Mouse (Mus musculus) inflammation-experienced regulatory T-cells, adult 6 months (primary cell): ENCODE results near the gene Rbm12. TPM values are rescaled to one million over a fixed set of nuclear protein-coding genes. Genes with fewer than 3 reads are reported as not detected.
"Not testable (repeated sequence)": the region's sequence is repeated elsewhere in the genome, so short reads cannot be mapped to it uniquely, and the experiment has no call there.

Experiments
- ATAC-seq: one replicate; pipeline ENCODE4 v1.8.0; 2017
- polyA plus RNA-seq, 3 experiments: library from polyadenylated mRNA; unstranded; fragments of 100-300 nt; shearing (Covaris generic); gene quantifications; one replicate each; pipeline ENCODE4 v1.2.1; 2017

Gene Rbm12
- polyA plus RNA-seq, result 10 to 100 TPM; 11.7 to 20.0 (median 18.2) TPM

DNA sequence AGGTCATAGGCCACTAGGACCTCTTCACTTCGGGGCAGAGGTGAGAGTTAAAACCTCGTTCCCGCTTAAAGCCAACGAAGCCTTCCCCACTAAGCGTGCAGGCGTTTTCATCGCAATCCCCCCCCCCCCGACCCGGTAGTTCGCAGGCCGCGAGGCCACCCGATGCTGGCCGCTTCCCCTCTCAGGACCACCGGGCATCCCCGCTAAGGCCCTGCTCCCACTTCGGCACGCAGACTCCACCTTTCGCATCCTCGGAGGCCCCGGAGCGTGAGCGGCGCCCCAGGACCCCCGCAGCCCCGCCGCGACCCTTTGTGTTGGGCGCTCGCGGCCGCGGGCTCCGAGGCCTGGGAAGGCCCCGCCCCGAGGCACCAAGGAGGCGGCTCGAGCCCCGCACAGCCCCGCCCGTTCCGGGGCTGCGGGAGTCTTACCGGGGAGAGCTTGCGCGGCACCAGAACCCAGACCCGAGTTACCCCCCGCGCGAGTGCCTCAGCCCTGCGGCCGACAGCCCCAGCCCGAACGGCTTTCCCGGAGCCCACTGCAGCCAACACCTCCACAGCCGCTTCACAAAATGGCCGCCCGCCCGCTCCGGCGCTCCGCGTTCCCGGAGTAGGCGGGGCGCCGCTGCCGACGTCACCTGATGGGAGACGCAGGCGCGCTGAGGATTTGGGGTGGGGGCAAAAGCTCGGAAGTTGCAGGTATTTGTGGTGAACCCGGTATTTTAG, at the start of gene Rbm12, which contains the start of gene Cpne1:
Gene Rbm12 (minus strand): TSS at position 621 of the 722 bp plus-strand sequence.
Gene Cpne1 (minus strand): TSS at position 608 of the 722 bp plus-strand sequence.
- ATAC-seq, result peak; percentile 95

DNA sequence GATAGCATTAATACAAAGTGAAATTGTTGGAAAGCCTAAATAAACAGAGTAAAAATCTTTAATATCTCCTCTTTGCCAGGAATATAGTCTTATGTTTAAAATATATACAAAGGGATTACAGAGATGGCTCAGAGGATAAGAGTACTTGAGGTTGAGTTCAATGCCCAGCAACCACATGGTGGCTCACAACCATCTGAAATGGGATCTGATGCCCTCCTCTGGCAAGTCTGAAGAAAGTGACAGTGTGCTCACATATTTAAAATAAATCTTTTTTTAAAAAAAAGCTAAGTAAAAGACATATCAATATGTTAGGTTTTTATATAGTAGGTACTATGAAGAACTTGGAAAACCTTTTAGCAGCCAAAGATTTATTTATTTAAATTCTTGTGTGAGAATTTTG, 39.8 kb upstream of the Rbm12 start:
- ATAC-seq, result no peak

DNA sequence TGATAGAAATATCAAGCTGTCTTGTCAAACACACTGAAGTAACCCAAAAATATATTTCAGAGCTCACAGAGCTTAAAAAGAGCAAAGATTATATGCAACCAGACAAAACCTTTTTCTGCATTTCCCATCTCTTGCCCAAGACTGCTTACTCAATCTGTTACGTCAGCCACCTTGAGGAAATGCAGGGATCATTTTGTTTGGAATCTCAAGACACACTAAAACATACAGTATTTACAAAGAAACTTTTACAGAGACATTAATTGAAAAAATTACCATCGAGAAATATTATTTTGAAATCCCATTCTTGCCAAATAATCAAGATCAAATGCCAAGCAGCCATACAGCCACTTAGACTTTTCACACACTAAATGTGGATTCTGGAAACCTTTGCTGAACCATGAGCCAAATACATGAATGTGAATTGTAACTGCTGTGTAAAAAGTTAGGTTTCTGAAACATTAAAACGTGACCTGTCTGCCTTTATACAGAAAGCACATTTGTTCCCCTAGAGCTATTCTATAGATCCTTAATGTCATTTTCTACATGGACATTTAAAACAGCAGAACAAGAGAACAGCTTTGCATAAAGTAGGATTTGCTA, 35.6 kb upstream of the Rbm12 start:
- ATAC-seq, result no peak

DNA sequence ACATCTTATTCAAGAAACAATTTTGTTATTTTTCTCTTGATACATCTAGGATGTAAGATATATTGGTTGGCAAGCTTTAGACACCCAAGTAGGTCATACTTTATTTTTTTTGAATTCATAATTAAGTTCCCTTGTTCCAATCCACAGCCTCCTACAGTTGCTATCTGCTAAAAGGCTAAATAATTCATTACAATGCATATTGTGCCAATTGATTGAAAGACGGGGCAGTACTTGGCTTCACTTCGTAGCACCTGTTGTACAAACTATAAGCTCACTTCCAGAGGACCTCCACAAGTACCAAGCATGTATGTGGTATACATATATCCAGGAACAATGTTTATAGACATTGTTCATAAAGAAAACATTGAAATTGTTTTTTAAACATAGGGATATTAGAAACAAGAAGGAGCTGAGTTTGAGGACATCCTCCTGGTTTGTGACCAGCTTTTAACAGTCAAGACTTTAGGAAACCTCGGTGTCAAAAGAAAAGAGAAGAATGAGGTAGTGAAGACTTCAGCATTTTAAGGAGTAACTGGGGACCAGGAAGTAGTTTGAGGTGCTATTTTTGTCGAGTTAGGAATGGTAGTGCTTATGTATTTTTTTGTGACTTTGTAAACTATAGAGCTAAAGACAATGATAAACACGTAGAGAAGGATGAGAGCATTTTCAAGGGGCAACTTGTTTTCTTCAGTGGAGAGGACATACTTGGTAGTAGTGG, 34.7 kb upstream of the Rbm12 start:
- no peak for ATAC-seq

DNA sequence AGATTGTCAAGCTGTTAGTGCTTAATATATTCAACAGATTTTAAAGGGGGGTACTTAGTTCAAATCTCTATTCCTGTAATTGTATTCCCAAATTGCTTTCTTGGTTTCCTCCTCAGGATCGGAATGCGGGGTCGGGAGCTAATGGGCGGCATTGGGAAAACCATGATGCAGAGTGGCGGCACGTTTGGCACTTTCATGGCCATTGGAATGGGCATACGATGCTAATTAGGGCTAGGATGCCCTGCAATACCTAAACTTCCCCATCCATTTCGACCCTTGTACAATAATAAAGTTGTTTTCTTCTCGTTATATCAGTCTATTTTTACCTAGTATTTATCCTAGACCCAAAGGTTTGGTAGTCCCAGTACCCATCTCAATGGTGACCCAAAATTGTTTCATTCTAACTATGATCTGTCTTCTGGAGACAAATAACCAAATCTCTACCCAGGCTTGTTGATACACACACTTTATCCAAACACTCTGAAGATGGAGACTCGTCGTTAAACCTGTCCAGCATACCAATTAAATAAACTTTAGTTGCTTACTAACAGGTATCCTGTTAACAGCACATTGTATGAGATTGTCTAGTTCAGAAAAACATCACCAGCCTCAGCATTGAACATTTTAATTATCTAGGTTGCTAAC, 33.8 kb upstream of the Rbm12 start:
- ATAC-seq, result no peak

DNA sequence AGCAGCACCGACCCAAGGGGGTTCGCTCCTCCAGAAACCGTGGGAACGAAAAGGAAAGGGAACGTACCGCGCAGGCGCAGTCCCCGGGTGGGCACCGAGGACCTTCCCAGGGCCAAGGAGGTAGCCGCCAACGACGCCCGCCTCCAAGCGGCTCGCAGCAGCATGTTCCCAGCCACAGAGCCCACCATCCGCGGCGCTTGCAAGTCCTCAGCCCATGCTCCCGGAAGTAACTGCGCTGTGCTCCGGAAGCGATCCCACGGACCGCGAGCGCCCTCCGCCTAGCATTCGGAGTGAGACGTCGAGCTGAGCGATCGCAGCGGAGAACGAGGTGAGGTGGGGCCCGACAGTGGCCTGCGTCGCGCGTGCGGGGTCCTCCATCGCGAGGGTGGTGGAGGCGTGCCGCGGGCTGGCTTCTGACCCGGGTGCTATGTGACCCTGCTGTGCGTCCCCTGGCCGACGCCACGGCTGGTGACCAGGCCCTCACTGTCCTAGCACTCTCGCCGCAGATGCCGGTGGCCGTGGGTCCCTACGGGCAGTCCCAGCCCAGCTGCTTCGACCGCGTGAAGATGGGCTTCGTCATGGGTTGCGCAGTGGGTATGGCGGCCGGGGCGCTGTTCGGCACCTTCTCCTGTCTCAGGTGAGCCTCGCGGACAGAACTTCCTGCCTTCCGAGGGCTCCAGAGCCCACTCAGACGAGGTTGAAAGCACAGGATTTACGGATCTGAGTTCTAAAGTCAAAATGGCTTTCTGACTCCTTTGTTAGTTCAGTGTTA, 32.4 kb upstream of the Rbm12 start, which contains the start of the genes Romo1 and Nfs1:
Gene Romo1 (plus strand): TSS at position 87 of the 772 bp plus-strand sequence.
Gene Nfs1 (minus strand): TSS at position 234 of the 772 bp plus-strand sequence.
- ATAC-seq, result peak; percentile 91

DNA sequence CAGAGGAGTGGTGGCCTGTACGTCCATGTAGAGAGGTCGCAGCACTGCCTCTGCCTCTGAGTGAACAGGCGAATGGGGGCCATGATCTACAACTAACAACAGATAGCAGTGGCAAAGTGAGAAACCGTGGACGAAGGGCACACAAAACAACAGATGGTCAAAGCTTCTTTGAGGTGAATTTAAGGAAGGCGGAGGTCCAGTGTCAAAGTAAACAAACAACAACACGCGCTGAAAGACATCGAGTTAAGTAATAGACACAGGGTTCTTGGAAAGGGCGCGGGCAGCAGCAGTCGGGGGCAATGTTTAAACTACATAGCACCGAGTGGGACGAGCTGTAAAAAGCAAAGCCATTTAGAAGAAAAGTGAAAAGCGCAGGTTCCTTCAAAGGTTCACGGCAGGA, 31.6 kb upstream of the Rbm12 start:
- no peak for ATAC-seq

DNA sequence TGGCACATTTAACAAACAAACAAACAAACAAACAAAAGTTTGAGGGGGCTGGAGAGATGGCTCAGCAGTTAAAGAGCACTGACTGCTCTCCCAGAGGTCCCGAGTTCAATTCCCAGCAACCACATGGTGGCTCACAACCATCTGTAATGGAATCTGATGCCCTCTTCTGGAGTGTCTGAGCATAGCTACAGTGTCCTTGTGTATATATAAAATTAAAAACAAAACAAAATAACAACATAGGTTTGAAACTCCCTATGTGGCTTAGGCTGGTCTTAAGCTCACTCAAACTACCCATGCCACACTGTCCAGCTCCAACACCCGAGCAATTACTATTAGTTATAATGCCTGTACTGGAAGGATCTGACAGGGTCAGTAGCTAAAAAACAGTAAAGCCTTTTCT, 31.0 kb upstream of the Rbm12 start:
- ATAC-seq, result no peak

DNA sequence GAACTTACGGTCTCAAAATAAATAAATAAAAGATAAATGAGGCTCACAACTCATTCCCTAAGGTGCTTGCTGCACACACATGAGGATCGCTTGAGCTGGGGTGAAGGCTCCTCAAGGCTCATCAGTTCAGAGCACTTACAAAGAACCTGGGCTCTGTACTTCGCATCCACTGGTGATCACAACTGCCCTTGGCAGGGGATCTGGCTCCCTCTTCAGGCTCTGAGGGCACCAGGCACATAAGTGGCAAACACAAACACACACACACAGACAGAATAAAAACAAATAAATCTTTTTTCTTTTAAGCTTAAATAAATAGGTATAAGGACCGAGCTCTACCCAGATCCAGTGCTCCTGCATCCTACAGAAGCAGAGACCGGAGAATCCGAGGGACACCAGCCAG, 23.9 kb upstream of the Rbm12 start:
- no peak for ATAC-seq

DNA sequence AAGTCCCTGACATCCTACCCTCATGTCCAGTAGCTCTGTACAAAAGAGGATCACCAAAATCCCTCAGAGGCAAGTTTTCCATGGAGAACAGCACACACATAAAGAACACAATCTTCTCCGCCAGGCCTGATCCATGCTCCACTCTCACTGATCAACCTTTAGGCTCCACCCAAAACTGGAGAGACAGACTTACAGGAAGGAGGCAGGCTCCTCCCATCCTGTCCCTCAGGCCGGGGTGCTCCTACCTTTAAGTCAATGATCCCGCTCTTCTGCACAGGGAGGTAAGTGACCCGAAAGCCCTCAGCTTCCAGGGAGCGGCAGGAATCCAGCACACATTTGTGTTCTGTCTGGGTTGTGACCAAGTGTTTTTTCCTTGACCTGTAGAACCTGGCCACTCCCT, 22.4 kb upstream of the Rbm12 start:
- ATAC-seq, result no peak

DNA sequence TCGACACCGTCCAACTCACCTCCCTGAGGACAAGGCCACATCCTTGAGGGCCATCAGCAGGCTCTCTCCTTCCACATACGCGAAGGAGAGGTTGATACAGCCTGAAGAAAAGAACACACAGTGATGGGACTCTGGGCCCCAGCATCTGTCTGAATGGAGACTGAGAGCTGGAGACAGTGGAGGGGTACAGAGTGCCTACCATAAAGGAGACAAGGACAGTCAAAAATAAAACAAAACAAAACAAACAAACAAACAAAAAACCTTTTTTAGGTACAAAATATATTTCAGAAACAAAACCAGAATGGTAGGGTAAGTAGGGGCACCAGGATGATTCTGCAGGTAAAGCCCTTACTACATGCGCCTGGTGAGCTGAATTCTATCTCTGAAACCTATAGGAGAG, 15.2 kb upstream of the Rbm12 start, which contains the start of gene Gm28036:
Gene Gm28036 (minus strand): TSS at position 101 of the 400 bp plus-strand sequence.
- no peak for ATAC-seq

DNA sequence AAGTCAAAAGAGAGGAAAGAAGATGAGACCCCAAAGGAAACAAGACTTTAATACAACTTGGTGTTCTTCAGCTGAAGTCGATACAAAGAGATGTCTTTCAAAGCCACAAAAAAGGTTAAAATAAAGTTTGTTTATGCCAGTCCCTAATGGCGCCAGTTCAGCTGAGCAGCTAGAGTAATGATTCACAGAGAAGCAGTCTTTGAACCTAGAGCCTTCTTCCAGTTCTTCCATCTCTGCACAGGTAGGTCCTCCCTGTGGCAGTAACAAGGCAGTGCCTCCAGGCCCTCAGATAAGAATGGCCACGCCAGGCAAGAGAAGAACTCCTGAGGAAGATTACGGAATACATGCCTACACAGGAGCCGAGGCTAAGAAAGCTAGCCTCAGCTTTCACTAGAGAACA, 12.0 kb upstream of the Rbm12 start:
- ATAC-seq, result no peak

DNA sequence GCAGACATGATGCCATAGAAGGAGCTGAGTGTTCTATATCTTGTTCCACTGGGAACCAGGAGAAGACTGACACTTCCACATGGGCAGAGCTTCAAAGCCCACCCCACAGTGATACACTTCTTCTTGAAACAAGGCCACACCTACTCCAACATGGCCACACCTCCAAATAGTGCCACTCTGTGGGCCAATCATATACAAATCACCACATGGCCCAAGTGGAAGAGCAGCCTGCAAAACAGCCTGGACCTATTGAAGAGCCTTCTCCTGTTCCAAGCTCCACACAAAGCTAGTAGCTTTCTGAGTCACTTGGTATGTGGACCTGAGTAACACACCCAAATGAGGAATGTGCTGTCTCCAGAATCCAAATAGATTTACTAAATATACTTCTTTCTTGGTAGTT, 7.8 kb upstream of the Rbm12 start:
- no peak for ATAC-seq

DNA sequence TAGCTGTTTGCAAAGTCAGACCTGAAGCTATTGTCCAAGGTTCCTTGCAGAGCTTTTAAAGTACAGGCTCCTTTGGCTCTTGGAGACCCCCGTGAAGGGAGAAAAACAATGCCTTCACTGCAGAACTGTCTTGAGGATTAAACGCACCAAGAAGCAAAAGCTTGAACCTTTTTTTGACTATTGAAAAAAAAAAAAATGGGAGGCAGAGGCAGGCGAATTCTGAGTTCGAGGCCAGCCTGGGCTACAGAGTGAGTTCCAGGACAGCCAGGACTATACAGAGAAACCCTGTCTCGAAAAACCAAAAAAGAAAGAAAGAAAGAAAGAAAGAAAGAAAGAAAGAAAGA, 274 bp upstream of the Rbm12 start:
- ATAC-seq, result not testable (repeated sequence)

DNA sequence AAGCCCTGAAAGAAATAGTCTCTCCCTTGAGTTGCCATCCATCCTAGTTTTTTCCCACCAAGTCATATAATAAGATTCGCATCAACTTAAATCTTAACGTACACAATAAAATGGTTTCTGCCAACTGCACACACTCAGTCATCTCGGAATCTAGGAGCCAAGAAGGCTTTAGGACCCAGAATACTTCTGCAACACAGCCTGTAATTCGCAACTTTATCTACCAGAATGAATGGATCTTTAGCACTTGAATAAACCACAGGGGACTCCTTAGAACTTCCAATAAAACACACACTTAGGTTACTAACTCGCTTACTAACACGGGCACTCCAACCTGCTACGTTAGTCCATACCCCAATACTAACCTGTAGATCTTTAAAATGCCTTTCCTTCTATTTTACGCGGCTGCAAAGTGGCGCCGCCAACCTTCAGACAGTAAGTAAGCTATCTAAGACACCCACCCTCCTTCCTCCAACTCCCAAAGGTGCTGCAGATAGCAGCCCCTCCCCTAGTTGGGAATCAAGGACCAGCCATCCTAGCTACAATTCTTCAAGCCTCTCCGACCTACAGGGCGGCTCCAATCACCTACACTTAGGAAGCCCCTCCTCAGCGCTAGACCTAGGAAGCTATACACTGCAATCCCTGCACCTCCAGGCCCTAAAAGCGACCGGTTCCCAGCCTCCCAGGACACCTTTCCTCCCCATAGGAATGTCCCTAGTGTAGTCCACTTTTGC, 986 bp downstream of the Rbm12 start:
- peak; percentile 42 for ATAC-seq

DNA sequence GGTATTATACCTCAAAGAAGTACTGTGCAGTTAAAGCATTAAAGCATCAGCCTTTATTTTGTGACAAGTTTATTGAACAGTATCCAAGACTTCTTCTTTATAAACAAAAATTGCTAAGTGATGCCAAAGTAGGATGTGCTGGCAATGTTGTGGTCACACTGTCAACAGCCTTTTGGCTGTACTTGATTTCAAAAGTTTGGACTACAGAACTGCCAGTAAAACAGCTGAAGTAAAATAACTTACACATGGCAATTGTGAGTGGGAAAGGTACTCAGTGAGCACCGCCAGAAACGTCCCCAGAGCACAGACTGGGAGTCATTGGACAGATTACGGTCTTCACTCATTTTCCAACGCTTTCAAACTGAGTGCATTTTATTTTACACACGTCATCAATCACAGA, 19.9 kb downstream of the Rbm12 start:
- ATAC-seq, result no peak

DNA sequence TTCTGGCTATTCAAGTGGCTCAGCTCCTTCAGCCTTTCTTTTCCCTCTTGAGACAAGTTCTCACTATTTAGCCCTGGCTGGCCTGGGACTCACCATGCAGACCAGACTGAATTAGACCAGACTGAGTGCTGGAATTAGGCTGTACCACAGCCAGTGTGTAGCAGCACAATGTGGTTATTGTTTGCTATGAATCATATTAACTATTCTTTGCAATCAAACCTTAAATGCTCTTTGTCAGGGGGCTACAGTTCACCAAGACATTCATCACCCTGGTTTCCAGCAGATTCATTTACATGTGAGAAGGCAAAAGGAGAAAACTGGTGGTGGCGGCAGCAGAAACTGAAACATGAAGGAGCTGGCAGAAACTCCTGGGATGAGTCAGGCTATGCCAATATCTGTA, 22.0 kb downstream of the Rbm12 start:
- ATAC-seq, result no peak

DNA sequence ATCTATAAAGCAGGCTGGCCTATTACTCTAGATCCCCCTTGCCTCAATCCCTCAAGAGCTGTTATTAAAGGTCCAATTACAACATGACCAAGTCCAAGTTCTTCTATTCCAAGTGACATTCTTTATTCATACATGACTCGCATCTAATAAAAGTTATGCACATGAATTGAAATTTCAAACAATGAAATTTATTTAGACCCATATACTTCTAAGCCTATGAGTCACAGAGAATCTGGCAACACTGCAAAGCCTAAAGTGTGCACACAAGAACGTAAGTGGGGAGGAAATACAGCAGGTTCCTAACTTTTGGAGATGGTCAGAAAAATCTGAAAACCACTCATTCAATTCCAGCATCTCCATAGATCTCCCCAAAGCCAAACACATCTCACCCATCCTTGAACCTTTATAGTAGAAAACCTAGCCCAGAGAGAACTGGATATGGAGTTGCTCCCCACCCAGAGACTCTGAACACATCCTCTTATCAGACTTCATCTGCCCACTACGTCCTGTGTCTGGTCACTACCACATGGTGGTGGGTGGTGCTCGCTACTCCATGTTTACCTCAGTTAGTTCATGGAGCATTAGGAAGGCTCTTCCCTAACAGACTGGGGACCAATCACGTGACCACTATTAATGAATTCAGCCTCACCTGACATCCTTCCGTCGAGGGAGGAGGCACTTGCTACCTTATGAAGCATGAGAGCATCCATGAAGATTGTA, 24.2 kb downstream of the Rbm12 start:
- ATAC-seq, result no peak

DNA sequence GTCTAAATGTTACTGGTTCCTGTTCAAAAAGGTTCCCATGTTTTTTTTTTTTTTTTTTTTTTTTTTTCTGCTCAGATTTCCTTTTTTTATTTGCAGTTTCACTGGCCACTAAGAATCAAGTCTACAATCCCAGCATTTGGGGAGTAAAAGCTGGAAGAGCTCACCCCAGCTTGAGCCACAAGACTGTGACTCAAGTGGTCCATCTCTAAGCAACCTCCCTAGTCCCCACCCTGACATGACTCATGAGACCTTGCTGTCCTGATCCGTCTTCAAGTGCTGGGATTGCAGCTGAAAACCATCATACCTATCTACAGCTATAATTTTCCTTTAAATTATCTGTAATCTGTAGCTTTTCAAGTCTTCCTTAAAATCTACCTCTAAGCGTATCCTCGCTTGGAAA, 27.2 kb downstream of the Rbm12 start:
- ATAC-seq, result no peak

DNA sequence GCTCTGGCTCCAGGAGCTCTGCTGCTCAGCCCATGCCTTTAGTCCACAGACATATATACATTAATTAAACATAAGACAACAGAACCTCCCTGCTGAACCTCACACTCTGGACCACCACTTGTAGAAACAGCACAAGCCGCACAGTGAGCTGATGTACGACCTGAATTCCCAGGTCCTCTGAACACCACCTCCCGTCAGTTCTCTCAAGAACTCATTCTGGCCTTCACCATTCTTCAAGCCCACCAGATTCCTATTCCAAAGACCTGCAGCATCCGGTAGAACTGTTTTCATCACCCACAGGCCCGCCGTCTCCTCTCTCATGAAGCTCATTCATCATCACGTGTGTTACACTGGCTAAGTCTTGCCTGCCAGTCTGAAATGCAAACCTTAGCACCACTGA, 31.4 kb downstream of the Rbm12 start:
- ATAC-seq, result no peak

DNA sequence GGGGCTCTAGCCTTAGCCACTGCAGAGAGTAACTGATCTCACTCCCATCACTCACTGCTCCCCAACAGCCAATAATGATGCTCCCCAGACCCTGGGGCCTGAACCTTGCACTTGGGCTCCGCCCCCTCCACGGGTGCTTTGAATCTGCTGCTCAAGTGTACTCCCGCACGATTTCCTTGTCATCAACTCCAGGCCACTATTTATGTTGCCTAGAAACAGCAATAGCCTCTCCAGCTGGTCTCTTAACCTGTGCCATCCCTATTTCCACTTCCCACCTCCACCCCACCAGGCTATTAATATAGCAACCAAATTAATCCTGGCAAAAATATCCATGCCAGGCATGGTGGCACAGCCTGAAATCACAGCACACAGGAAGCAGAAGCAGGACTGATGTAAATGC, 32.1 kb downstream of the Rbm12 start:
- ATAC-seq, result no peak
